Mouse (Mus musculus): ENCODE measurements around the gene Sik3. TPM values are rescaled to one million over a fixed set of nuclear protein-coding genes. Genes with fewer than 3 reads are reported as not detected.
A peak's percentile ranks its signal among the peaks of the same experiment; 100 is the strongest.
"Not testable (repeated sequence)": the region's sequence is repeated elsewhere in the genome, so short reads cannot be mapped to it uniquely, and the experiment has no call there.

Sik3 gene
- total RNA-seq, 2 experiments from 2014 or later: 143 to 147 TPM

DNA sequence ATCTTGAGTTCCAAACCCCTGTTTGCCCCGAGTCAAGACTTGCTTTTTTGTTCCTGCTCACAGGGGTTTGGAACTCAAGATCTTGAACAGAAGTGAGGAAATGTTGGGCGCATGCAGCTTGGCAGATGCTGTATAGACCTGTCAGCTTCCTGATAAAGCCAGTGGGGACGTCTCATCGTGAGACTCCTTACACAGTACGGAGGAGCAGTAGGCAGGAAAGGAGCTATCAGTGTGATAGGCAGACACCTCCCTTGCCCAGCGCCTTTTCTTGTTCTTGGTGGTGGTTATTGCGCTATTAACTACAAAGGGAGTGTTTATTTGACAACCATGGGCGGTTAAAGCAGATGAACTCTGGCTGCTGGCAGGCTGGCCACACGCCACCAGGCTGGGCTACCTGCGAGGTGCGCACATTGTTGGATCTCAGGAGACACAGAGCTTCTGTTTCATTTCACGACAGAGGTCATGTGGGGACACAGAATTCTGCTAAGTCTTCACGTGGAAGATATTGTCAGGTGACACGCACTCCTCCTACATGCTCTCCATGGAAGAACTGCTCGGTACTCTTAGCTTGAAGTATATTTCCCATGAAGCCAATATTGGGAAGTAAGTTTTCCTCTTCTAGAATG lies 85.9 kb downstream of the Sik3 start:
- no peak for DNase-seq (ENCODE audit: low spot score in 2 of 2)

DNA sequence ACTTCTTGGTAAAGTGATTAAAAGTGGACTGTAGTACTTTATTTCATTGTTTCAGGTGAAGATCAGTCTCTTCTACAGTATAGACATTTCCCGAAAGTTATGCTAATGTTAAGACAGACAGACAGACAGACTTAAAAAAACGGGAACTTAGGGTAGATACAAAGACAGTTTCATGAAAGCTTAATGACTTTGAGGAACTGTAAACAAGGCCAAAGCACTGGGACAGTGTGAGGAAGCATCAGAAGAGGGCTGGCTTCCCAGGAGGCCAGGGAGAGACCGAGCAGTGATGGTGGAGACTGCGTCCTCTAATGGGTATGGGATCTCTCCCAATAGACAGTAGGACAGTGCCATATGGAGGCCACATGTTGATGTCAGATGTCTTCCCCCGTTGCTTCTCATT lies 86.5 kb downstream of the Sik3 start:
- DNase-seq (ENCODE audit: low spot score in 2 of 2): no peak

DNA sequence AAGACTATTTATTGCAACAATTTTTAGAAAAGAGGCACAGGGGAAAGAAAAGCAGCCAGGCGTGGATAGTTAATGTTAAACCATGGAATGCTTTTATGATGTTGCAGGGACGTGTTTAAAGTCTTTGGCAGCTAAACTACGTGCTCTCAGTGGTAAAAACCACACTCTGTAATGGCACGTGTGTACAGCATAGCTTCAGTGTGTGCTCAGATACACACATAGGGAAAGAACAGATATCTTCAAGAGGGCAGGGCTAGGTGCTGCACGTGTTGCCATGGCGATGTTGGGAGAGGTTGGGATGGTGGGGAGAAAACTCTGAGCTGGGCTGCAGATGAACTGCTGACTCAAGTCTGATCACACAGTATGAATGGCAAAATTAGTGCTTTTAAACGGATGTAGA lies 90.5 kb downstream of the Sik3 start:
- DNase-seq (ENCODE audit: low spot score in 2 of 2): no peak

DNA sequence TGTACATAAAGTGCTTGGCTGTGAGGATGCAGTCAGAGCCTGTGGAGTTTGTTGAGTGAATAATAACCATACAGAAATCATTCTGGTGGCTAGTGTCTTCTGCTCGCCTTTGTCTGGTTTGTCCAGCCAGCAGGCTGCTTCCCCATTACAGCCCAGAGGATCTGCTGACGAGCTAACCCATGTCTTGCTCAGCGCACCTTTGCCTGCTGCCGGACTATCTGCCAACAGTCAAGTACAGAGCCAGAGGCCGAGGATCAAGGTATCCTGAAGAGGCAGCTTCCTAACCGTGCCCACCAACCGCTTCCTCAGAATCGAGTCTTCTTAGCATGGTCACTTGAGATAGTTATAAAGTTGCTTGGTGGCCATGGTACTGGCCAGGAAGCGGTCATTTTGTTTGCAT lies 93.5 kb downstream of the Sik3 start:
- no peak for DNase-seq (ENCODE audit: low spot score in 2 of 2)

- no peak for DNase-seq (ENCODE audit: low spot score in 2 of 2)
Measured at GRCm38 (mm10) chr9:46110648-46111047, 98.0 kb downstream of the Sik3 start.

DNA sequence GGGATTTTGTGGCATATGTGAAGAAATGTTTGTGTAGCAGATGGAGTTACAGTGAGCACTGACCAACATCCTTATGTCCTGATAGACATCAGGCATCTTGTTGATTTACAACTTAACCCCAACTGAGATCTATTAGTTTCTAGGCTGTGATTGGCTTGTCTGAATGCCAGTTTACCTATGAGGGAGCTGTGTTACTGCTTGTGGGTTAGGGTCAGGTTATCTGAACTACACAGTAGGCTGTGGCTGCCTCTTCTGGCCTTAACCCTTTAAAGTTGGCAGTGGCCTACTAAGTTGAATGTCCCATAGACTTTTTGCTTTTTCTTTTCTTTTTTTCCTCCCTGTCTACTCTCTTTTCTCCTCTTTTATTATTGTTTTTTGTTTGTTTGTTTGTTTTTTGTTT lies 98.7 kb downstream of the Sik3 start:
- DNase-seq (ENCODE audit: low spot score in 2 of 2): no peak

DNA sequence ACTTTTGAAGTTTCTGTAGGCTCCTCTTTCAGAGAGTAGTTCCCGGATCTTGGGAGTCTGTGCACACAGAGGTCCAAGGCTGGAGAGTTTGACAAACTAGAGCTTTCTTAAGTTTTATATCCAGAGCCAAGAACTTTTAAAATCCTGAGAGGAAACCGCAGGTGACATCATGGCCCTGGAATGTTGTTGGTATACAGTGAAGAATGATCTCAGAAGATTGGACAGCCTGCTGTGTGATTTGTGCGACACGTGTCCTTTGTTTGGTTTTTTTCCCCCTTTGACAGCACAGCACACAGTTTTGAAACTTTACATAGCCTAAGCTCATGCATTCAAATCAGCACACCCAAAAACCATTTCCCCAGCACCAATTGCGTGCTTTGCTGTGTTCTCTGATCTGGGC lies 99.6 kb downstream of the Sik3 start:
- no peak for DNase-seq (ENCODE audit: low spot score in 2 of 2)

- DNase-seq (ENCODE audit: low spot score in 2 of 2): no peak
Measured at GRCm38 (mm10) chr9:46118844-46119385, 106.3 kb downstream of the Sik3 start.

GRCm38 (mm10) chr9:46119943-46120441 lies 107.4 kb downstream of the Sik3 start:
- DNase-seq (ENCODE audit: low spot score in 2 of 2): peak in 1 of 2 experiments; percentile 62

DNA sequence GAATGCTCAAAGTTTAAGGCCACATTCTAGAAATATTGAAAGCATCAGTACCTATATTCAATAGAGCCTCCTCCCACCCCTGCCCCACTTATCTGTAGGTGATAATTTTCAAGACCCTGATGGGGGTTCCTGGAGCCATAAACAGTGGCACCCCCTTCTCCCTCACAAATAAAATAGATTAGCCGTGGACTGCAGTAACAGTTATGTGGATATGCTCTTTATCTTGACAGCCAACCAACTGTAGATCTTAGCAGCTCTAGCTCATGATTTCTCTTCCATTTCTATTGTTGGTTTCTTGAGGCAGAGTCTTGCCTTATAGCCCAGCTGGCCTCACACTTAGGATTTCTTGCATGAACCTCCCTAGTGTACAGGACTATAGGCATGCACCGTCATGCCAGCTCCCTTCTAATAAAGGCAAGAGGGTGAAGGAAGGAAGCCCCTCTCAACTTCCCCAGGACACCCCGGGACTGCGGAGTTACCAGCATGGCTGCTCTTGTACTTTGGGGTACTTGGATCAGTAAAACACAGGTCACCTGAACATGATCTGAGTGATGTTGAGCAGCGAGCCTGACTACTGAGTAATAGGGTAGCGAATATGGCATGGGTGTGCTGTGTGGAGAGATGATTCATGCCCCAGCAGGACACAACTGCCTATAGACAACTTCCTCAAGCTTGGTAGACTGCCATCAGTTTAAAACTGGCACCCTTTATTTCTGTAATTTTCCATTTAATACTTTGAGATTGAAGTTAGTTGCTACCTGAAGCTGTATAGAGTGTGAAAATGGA lies 108.0 kb downstream of the Sik3 start:
- no peak for DNase-seq (ENCODE audit: low spot score in 2 of 2)

DNA sequence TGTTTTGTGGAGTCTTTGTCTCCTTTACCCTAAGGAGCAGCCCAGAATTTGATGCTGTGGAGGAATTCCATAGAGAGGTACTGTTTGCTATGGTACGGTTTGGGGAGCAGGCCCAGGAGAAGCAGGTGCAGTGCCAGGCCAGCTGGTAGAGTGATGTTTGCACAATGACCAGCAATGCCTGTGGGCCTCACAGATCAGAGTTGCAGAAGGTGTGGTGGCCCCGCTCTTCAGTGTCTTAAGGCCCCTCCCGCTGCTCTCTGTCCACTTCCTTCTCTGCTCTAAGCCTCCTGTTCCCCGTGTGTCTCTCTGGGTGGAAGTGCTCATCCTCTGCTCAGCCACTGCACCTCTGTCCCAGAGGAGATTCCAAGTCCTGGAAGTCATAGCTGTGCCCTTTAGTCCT lies 108.9 kb downstream of the Sik3 start:
- DNase-seq (ENCODE audit: low spot score in 2 of 2): no peak

GRCm38 (mm10) chr9:46122731-46123130 lies 110.1 kb downstream of the Sik3 start:
- DNase-seq (ENCODE audit: low spot score in 2 of 2): peak; percentile 28 to 43

DNA sequence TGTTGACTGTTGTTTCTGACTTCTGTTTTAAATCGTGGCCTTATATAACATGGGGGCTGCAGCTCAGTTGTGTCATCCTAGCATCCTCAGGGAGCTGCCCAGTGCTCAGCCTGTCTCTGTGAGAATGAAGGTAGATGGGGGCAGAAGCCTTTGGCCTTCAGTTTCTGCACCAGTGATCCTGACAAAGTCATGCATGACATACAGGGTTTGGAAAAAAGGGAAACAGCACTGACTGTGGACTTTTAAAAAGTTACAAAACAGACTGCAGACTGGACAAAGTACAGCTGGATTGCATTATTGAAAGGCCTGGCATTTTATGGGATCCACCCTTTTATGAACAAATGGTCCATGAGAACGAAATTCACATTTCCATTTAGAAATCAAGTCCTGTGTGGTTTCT lies 113.7 kb downstream of the Sik3 start:
- DNase-seq (ENCODE audit: low spot score in 2 of 2): no peak

- no peak for DNase-seq (ENCODE audit: low spot score in 2 of 2)
Measured at GRCm38 (mm10) chr9:46127326-46127725, 114.7 kb downstream of the Sik3 start.

DNA sequence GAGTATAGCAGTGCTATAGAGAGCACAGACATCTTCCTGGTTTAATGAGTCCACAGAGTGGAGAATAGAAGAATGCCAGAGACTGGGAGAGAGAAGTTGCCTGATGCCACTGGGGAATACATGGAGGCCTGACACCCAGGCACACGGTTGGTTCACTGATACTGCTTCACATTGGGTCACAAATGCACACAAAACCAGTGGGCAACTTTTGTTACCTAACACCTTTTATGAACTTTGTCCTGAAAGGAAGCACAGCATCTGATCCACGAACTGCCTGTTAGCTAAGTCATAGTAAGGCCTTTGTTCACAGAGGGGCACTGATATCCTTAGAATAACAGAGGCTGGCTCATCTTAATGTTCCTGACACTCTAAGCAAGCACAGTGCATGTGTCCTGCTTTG lies 116.6 kb downstream of the Sik3 start:
- no peak for DNase-seq (ENCODE audit: low spot score in 2 of 2)

GRCm38 (mm10) chr9:46132821-46133220 lies 120.2 kb downstream of the Sik3 start:
- DNase-seq (ENCODE audit: low spot score in 2 of 2): not testable (repeated sequence)

- no peak for DNase-seq (ENCODE audit: low spot score in 2 of 2)
Measured at GRCm38 (mm10) chr9:46138831-46139230, 126.2 kb downstream of the Sik3 start.

DNA sequence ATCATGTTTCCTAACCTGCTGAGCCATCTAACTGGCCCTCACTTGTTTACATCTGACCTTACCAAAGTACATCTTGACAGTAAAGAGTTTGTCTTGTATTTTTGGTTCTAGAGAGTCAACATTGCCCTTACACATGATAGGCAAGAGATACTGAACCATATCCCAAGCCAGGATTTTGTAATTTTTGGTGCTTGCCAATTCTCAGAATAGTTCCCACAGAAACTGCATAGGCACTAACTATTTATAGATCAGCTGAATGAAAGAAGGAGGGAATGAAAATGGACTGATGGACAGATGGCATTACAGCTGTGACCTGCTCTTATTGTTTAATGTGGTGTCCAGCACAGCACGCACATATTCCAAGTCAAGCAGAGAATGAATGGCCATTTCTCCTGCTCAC lies 128.2 kb downstream of the Sik3 start:
- no peak for DNase-seq (ENCODE audit: low spot score in 2 of 2)

GRCm38 (mm10) chr9:46142031-46142430 lies 129.4 kb downstream of the Sik3 start:
- DNase-seq (ENCODE audit: low spot score in 2 of 2): no peak

DNA sequence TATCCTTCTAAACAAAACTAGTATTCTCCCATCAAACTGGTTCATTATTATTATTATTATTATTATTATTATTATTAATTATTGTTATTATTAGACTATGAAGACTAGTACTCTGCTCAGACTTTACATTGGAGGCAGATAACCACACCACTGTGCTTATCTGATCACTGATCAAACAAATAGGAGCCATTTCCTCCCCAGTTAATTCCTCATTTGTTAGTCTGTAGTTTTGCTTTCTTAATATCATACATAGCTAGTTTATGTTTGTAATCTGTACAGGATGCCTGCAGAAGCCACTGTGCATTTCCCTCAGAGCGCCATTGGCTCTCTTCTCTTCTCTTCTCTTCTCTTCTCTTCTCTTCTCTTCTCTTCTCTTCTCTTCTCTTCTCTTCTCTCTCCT lies 129.9 kb downstream of the Sik3 start:
- no peak for DNase-seq (ENCODE audit: low spot score in 2 of 2)

DNA sequence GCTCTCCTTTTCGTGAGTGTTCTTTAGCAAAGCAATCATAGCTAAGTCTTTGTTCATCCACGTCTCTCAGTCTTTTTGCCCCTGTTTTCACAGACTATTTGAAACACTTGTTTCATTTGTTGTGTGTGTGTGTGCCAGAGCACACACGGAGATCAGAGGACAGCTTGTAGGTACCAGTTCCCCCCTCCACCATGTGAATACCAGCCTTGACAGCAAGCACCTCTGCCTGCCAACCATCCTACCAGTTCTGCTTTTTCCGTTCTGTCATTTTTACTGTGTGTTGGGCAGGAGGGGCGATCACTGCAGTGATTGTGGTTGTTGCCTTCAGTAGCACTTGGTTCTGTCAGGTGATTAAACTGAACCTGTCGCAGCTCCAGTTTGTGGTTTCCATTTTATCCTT lies 132.4 kb downstream of the Sik3 start:
- no peak for DNase-seq (ENCODE audit: low spot score in 2 of 2)

DNA sequence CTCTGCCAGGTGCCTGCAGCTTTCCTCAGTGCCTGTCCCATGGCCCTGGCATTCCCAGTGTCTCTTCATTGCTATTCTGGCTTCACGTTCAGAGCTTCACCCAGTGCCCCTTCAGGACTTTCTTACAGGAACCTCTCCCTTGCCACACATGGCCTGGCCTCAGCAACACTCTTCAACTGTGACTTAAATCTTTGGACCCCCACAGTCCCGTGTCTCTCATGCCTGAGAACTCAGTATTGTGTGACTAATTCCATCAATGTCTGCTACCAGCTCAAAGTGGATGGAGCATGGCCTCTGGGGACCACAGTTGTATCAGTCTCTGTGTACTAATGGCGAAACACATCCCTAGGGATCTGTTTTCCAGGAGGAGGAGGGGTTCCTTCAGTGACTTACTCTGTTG lies 133.8 kb downstream of the Sik3 start:
- no peak for DNase-seq (ENCODE audit: low spot score in 2 of 2)

- DNase-seq (ENCODE audit: low spot score in 2 of 2): no peak
Measured at GRCm38 (mm10) chr9:46148723-46149122, 136.1 kb downstream of the Sik3 start.
